Mouse (Mus musculus) heart, postnatal 0 days (tissue): ENCODE data around the gene Narfl. TPM values are rescaled to one million over a fixed set of nuclear protein-coding genes. Genes with fewer than 3 reads are reported as not detected.

Source experiments
- ATAC-seq: fragments of 200-750 bp; cut with Nextera tagmentation; 2 replicates; pipeline ENCODE4 v1.8.0; 2017; ENCODE audit warnings: low read depth, moderate number of reproducible peaks, moderate library complexity; ENCODE audit not compliant: insufficient read depth
- DNase-seq: peaks from one replicate; pipeline ENCODE4 v3.0.0-alpha.2; 2016; ENCODE audit warnings: low spot score
- H3K27ac ChIP-seq: fragments of 300-500 bp; sonication (generic); 2 replicates; pipeline ENCODE4 v1.5.1; 2014; ENCODE audit warnings: low read depth, mild to moderate bottlenecking
- H3K27me3 ChIP-seq: fragments of 300-500 bp; sonication (generic); 2 replicates; pipeline ENCODE4 v1.6.1; 2014; ENCODE audit warnings: low read length, mixed read lengths; ENCODE audit not compliant: control insufficient read depth, insufficient read depth
- H3K36me3 ChIP-seq: fragments of 300-500 bp; sonication (generic); replicated peaks from 2 replicates; pipeline ENCODE4 v1.6.1; 2014; ENCODE audit warnings: low read length, mixed read lengths; ENCODE audit not compliant: control insufficient read depth, insufficient read depth
- H3K4me1 ChIP-seq: fragments of 300-500 bp; sonication (generic); 2 replicates; pipeline ENCODE4 v1.6.1; 2014; ENCODE audit warnings: antibody characterized with exemption; ENCODE audit not compliant: control insufficient read depth, insufficient read depth
- H3K4me2 ChIP-seq: fragments of 300-500 bp; sonication (generic); 2 replicates; pipeline ENCODE4 v1.6.1; 2014; ENCODE audit warnings: low read depth, mild to moderate bottlenecking, low read length, moderate library complexity
- H3K4me3 ChIP-seq: fragments of 300-500 bp; sonication (generic); 2 replicates; pipeline ENCODE4 v1.5.1; 2014; ENCODE audit warnings: low read depth, low read length
- H3K9ac ChIP-seq: fragments of 300-500 bp; sonication (generic); replicated peaks from 2 replicates; pipeline ENCODE4 v1.6.1; 2014; ENCODE audit warnings: low read depth, low read length, mixed read lengths
- H3K9me3 ChIP-seq: fragments of 300-500 bp; sonication (generic); replicated peaks from 2 replicates; pipeline ENCODE4 v1.6.1; 2016; ENCODE audit warnings: low read length; ENCODE audit not compliant: control insufficient read depth
- CTCF ChIP-seq: IDR thresholded peaks from 2 replicates; pipeline ENCODE4 v1.5.1; 2016; ENCODE audit warnings: antibody characterized with exemption, control low read depth, low read depth
- EP300 ChIP-seq: IDR thresholded peaks from 2 replicates; pipeline ENCODE4 v1.6.1; 2016; ENCODE audit warnings: antibody characterized with exemption, low read depth
- WGBS: fragments of 180-500 bp; shearing (Covaris S2); extraction: QIAGEN DNeasy Blood & Tissue Kit; methylation state at CpG from one replicate; pipeline ENCODE4 v1.1.7; 2014; 5-methylcytosine and 5-hydroxymethylcytosine counted together
- polyA plus RNA-seq: library from polyadenylated mRNA; unstranded; fragments of >200 nt; fragmentation: Nextera tagmentation; extraction: Ambion mirVana; gene quantifications from 2 replicates; pipeline ENCODE4 v1.2.1, GENCODE M21; 2015
- total RNA-seq: library from RNA; depleted of rRNA; stranded (reverse); fragments of >200 nt; gene quantifications from 2 replicates; pipeline ENCODE4 v1.2.3, GENCODE M21; 2014; ENCODE audit warnings: low replicate concordance

Gene Narfl
- total and polyA plus RNA-seq, 2 experiments from 2014 or later = 45.1 to 86.7 TPM

GRCm38 (mm10) chr17:25755627-25756377 is 17.8 kb upstream of the Narfl start:
- Histone ChIP-seq H3K4me3 (no peak overlapping the region), H3K9ac (no peak overlapping the region), H3K9me3 (no peaks in the 10 kb centered on the region), H3K27me3 (no peaks in the 10 kb centered on the region), H3K4me1 (no peaks in the 10 kb centered on the region), H3K4me2 (no peak overlapping the region), H3K36me3 (no peaks in the 10 kb centered on the region), H3K27ac (no peak overlapping the region)
- no peak for ATAC-seq
- TF ChIP-seq EP300 = no peak
- TF ChIP-seq CTCF = no peak
- 33% methylated on average over 4 of the region's 4 CpGs for WGBS
- no peak for DNase-seq

- ATAC-seq = 0 out of 2 replicates have a peak, but pooled peaks have one; percentile 19
- Histone ChIP-seq H3K4me3 (no peak overlapping the region), H3K9ac (no peak overlapping the region), H3K27me3 (no peaks in the 10 kb centered on the region), H3K4me1 (no peaks in the 10 kb centered on the region), H3K9me3 (no peaks in the 10 kb centered on the region), H3K4me2 (no peak overlapping the region), H3K36me3 (no peaks in the 10 kb centered on the region), H3K27ac (no peak overlapping the region)
- no peak for TF ChIP-seq CTCF
- DNase-seq = peak; percentile 12
- 54% methylated on average over 9 of the region's 9 CpGs for WGBS
Observed at GRCm38 (mm10) chr17:25756378-25757242, 17.0 kb upstream of the Narfl start.

GRCm38 (mm10) chr17:25757691-25758090 is 15.9 kb upstream of the Narfl start:
- ATAC-seq (no peak), DNase-seq (no peak)
- H3K27ac ChIP-seq = no peak overlapping the region
- H3K9ac ChIP-seq = no peak overlapping the region
- no peak overlapping the region for H3K4me3 ChIP-seq
- no peak overlapping the region for H3K4me2 ChIP-seq
- H3K9me3 ChIP-seq = no peaks in the 10 kb centered on the region
- no peaks in the 10 kb centered on the region for H3K27me3 ChIP-seq
- no peaks in the 10 kb centered on the region for H3K36me3 ChIP-seq
- no peaks in the 10 kb centered on the region for H3K4me1 ChIP-seq
- WGBS = 54% methylated on average over 3 of the region's 3 CpGs
- no peak for TF ChIP-seq CTCF
- no peak for TF ChIP-seq EP300

GRCm38 (mm10) chr17:25760148-25760547 is 13.4 kb upstream of the Narfl start:
- Histone ChIP-seq H3K9me3 (no peaks in the 10 kb centered on the region), H3K9ac (no peak overlapping the region), H3K27me3 (no peaks in the 10 kb centered on the region), H3K4me2 (no peak overlapping the region), H3K4me3 (no peak overlapping the region), H3K4me1 (no peaks in the 10 kb centered on the region), H3K27ac (no peak overlapping the region), H3K36me3 (no peaks in the 10 kb centered on the region)
- no peak for DNase-seq
- TF ChIP-seq CTCF = no peak
- WGBS = 65% methylated on average over 8 of the region's 8 CpGs
- ATAC-seq = no peak

DNA sequence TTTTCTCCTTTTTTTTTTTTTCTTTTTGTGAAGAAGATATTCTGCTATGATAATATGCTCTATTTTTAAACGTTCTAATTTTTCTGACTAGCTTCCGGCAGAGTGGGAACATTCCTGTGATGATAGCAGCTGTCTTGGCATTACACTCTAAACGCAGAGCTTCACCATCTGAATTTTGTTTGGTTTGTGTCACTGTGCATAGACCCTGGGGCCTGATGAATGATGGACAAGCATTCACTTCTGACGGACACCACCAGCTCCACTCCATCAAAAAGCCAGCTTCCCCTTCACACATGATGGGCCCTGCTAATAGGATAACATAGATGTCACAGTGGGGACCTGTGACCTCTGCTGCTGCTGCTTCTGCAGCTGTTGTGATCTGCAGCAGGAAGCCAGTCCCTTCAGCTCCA is 12.0 kb upstream of the Narfl start:
- H3K27me3 ChIP-seq = no peaks in the 10 kb centered on the region
- no peaks in the 10 kb centered on the region for H3K9me3 ChIP-seq
- TF ChIP-seq EP300 (no peak), CTCF (no peak)
- WGBS = 20% methylated on average over 4 of the region's 4 CpGs
- no peak overlapping the region for H3K4me2 ChIP-seq
- DNase-seq = no peak
- no peak overlapping the region for H3K9ac ChIP-seq
- no peaks in the 10 kb centered on the region for H3K4me1 ChIP-seq
- no peaks in the 10 kb centered on the region for H3K36me3 ChIP-seq
- H3K27ac ChIP-seq = no peak overlapping the region; the same call in 1 of the 2 replicates
- H3K4me3 ChIP-seq = no peak overlapping the region
- peak; percentile 24; the same call in 1 of the 2 replicates for ATAC-seq
